Mouse (Mus musculus) stomach, embryonic 16.5 days (tissue): ENCODE measurements around the gene Aox3. TPM values are rescaled to one million over a fixed set of nuclear protein-coding genes. Genes with fewer than 3 reads are reported as not detected.

Experiments
- ATAC-seq: fragments of 200-750 bp; cut with Nextera tagmentation; 2 replicates; pipeline ENCODE4 v1.8.0; 2017; ENCODE audit warnings: moderate number of reproducible peaks, moderate TSS enrichment; ENCODE audit not compliant: insufficient read depth, low FRiP score
- H3K27ac ChIP-seq: fragments of 300-500 bp; sonication (generic); 2 replicates; pipeline ENCODE4 v1.5.1; 2014; ENCODE audit warnings: low read length
- H3K27me3 ChIP-seq: fragments of 300-500 bp; sonication (generic); 2 replicates; pipeline ENCODE4 v1.6.1; 2014; ENCODE audit warnings: low read length, control low read depth, mixed read lengths; ENCODE audit not compliant: control insufficient read depth, insufficient read depth
- H3K36me3 ChIP-seq: fragments of 300-500 bp; sonication (generic); 2 replicates; pipeline ENCODE4 v1.6.1; 2014; ENCODE audit warnings: low read length; ENCODE audit not compliant: control insufficient read depth, insufficient read depth
- H3K4me1 ChIP-seq: fragments of 300-500 bp; sonication (generic); 2 replicates; pipeline ENCODE4 v1.6.1; 2014; ENCODE audit warnings: low read length, control low read depth, mixed read lengths; ENCODE audit not compliant: control insufficient read depth, insufficient read depth
- H3K4me2 ChIP-seq: fragments of 300-500 bp; sonication (generic); 2 replicates; pipeline ENCODE4 v1.6.1; 2014; ENCODE audit warnings: low read depth, low read length, mixed read lengths
- H3K4me3 ChIP-seq: fragments of 300-500 bp; sonication (generic); replicated peaks from 2 replicates; pipeline ENCODE4 v1.5.1; 2014; ENCODE audit warnings: mild to moderate bottlenecking, low read length
- H3K9ac ChIP-seq: fragments of 300-500 bp; sonication (generic); 2 replicates; pipeline ENCODE4 v1.6.1; 2014; ENCODE audit warnings: low read length
- H3K9me3 ChIP-seq: fragments of 300-500 bp; sonication (generic); replicated peaks from 2 replicates; pipeline ENCODE4 v1.6.1; 2016; ENCODE audit warnings: low read length, control low read depth; ENCODE audit not compliant: control insufficient read depth
- WGBS: fragments of 180-500 bp; shearing (Covaris S2); extraction: QIAGEN DNeasy Blood & Tissue Kit; methylation state at CpG from one replicate; pipeline ENCODE4 v1.1.7; 2014; 5-methylcytosine and 5-hydroxymethylcytosine counted together
- polyA plus RNA-seq: library from polyadenylated mRNA; unstranded; fragments of >200 nt; fragmentation: Nextera tagmentation; extraction: Ambion mirVana; gene quantifications from 2 replicates; pipeline ENCODE4 v1.2.1, GENCODE M21; 2015

Gene Aox3
- polyA plus RNA-seq, 1 experiment from 2014 or later = 1.4 TPM

DNA sequence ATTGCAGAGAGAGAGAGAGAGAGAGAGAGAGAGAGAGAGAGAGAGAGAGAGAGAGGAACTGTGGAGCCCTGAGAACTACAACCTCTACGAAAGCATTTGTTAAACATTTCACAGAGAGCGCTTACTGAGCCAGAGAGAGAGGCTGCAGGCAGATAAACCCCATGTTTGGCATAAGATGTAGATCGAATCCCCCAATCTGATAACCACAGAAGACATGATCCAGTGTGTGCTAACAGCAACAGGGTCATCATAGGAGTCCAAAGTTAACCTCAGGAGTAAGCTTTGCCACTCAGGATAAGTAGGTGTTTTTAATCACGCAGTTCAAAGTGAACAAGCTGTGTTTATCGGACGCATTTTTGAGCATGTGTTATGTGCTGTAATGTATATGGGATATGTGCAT is 15.6 kb upstream of the Aox3 start:
- no peak for ATAC-seq
- H3K36me3 ChIP-seq = no peaks in the 10 kb centered on the region
- H3K9ac ChIP-seq = no peak overlapping the region
- no peak overlapping the region for H3K27ac ChIP-seq
- H3K4me3 ChIP-seq = no peak overlapping the region
- H3K9me3 ChIP-seq = no peaks in the 10 kb centered on the region
- no peak overlapping the region for H3K4me2 ChIP-seq
- H3K27me3 ChIP-seq = no peaks in the 10 kb centered on the region
- WGBS = 75% methylated on average over 6 of the region's 6 CpGs
- no peaks in the 10 kb centered on the region for H3K4me1 ChIP-seq

DNA sequence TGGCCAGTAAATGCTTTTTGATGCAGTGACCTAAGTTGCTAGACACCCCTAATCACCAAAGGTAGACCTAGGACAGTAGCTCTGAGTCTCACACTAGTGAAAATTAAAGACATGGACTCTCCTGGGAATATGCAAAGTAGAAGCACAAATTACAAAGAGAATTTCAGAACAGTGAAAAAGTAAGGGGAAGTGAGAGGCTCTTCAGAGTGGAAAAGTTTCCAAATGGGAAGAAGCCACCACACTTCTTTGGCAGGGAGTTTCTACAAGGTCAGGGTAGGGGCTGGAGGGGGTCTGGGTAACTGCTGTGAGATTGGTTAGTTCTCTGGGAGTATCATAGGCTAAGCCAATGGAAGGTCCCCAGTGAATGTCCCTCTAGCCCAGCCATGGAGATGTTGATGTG is 13.8 kb upstream of the Aox3 start:
- H3K4me2 ChIP-seq = no peak overlapping the region
- no peak overlapping the region for H3K27ac ChIP-seq
- ATAC-seq = no peak
- no peak overlapping the region for H3K9ac ChIP-seq
- H3K9me3 ChIP-seq = no peaks in the 10 kb centered on the region
- H3K4me3 ChIP-seq = no peak overlapping the region
- no peaks in the 10 kb centered on the region for H3K36me3 ChIP-seq
- H3K27me3 ChIP-seq = no peaks in the 10 kb centered on the region
- no peaks in the 10 kb centered on the region for H3K4me1 ChIP-seq

DNA sequence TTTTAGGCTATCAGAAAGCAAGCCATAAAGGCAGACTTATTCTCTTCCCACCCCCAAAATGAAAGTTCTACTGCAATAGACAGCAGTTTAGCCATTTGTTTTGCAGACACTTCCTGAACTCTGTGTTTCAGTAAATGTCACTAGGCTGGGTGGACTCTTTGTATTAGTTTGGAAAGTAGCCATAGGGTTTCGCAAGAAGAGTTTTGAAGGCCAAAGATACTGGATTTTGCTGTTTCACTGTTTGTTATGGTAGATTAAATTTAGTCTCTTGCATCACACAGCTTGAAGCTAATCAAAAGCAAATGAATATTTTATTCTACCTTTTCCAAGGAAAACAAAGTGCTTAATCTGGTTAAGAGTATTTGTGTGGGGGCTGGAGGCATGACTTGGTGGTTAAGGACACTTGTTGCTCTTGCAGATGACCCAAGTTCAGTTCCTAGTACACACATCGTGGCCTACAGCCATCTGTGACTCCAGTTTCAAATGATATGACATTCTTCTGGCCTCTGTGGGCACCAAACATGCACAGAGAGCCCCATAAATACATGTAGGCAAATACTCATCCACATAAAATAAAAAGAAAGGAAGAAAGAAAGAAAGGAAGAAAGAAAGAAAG is 11.3 kb upstream of the Aox3 start:
- no peaks in the 10 kb centered on the region for H3K9me3 ChIP-seq
- H3K27ac ChIP-seq = no peak overlapping the region
- no peaks in the 10 kb centered on the region for H3K27me3 ChIP-seq
- no peak overlapping the region for H3K4me3 ChIP-seq
- 67% methylated on average over 2 of the region's 2 CpGs for WGBS
- H3K4me1 ChIP-seq = no peaks in the 10 kb centered on the region
- H3K36me3 ChIP-seq = no peaks in the 10 kb centered on the region
- no peak for ATAC-seq
- H3K9ac ChIP-seq = no peak overlapping the region
- no peak overlapping the region for H3K4me2 ChIP-seq

DNA sequence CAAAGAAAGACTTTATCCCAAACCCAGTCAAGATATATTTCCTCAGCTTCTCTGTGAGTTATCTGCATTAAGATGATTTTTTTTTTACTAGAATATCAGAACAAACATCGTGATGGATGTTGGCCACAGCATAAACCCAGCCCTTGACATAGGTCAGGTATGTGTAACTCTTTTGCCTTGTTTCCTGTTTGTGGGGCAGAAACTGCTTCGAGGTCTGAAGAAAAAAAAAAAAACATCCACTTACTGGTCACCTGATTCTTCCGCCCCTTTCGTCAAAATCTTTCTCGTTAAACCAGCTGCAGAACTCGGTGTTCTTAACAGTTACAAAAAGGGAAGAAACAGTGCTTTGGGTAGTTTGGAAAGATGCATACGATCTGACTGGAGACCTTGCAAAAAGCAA is 10.4 kb upstream of the Aox3 start:
- Histone ChIP-seq H3K4me2 (no peak overlapping the region), H3K36me3 (no peaks in the 10 kb centered on the region), H3K27me3 (no peaks in the 10 kb centered on the region), H3K27ac (no peak overlapping the region), H3K9ac (no peak overlapping the region), H3K9me3 (no peaks in the 10 kb centered on the region), H3K4me3 (no peak overlapping the region), H3K4me1 (no peaks in the 10 kb centered on the region)
- ATAC-seq = no peak
- 64% methylated on average over 7 of the region's 7 CpGs for WGBS

DNA sequence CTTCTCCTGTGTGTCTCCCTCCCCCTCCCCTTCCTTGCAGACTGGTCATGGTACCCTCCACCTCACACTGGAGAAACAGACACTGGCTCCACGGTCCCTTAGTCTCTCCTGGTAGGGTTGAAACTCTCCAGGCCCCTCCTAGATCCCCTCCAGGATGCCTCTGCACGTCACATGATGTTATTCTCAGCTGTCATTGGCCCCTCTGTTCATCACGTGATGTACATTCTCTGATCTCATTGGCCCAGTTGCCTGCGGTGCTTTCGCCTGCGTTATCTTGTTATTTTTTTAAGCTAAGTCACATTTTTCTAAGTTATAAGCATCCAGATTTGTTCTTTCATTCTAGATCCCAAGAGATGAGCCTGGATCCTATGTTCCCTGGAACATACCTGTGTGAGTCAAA is 7.2 kb upstream of the Aox3 start:
- H3K9me3 ChIP-seq = no peaks in the 10 kb centered on the region
- no peak overlapping the region for H3K4me3 ChIP-seq
- H3K9ac ChIP-seq = no peak overlapping the region
- no peaks in the 10 kb centered on the region for H3K36me3 ChIP-seq
- no peaks in the 10 kb centered on the region for H3K27me3 ChIP-seq
- no peak overlapping the region for H3K4me2 ChIP-seq
- 78% methylated on average over 6 of the region's 6 CpGs for WGBS
- ATAC-seq = no peak
- no peak overlapping the region for H3K27ac ChIP-seq
- no peaks in the 10 kb centered on the region for H3K4me1 ChIP-seq

DNA sequence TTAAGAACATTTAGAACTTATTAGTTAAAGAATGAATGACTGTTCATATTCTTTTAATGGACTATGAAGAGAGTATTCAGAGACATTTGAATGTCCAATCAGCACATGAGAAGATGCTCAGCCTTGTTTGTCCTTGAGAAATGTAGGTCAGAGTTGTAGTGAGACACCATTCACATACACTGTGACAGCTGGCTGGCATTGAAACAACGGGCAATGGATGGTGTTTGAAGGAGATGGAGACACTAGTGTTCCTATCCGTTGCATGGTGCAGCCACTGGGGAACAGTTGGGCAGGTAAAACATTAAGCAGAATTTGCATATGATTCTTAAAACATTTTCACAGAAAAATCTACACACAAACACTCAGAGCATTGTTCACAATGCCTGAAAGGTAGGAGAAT is 5.9 kb upstream of the Aox3 start:
- ATAC-seq = no peak
- Histone ChIP-seq H3K27ac (no peak overlapping the region), H3K27me3 (no peaks in the 10 kb centered on the region), H3K4me2 (no peak overlapping the region), H3K4me3 (no peak overlapping the region), H3K36me3 (no peaks in the 10 kb centered on the region), H3K4me1 (no peaks in the 10 kb centered on the region), H3K9me3 (no peaks in the 10 kb centered on the region), H3K9ac (no peak overlapping the region)
- 75% methylated on average over 2 of the region's 2 CpGs for WGBS

DNA sequence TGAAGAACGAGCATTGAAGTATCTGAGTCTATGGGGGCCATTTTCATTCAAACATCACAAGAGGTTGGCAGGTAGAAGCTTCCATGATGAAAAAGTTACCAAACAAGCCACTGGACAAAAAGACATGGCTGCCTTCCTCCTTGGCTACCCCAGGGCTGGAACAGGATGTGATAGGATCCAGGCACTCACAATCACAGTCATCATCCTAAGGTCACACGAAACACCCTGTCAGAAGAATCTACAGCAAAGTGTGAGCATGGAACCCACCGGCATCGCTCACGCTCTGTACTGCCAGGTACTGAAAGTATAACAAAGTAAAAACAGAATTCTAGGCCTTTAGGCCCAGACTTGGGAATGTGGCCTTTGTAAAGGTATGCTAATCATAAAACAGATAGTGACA is 2.7 kb upstream of the Aox3 start:
- Histone ChIP-seq H3K9me3 (no peaks in the 10 kb centered on the region), H3K27ac (no peak overlapping the region), H3K9ac (no peak overlapping the region), H3K4me3 (no peak overlapping the region), H3K4me1 (no peaks in the 10 kb centered on the region), H3K27me3 (no peaks in the 10 kb centered on the region), H3K4me2 (no peak overlapping the region), H3K36me3 (no peaks in the 10 kb centered on the region)
- WGBS = 91% methylated on average over 5 of the region's 5 CpGs
- ATAC-seq = no peak

DNA sequence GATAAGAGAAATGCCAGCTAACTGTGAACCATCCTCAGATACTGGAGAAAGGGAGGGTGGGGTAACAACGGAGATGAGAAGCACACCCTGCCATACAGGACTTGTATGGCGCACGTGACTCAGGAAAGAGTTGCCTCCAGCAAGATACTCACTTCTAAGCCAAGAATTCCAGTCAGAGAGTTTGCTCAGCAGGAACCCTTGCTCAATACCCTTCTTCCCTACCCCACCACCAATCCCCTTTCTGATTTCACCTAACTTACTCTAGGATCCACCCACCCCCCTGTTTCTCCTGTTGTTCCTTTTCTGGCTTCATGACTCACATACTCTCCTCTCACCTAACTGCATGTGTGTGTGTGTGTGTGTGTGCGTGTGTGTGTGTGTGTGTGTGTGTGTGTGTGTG is 1.6 kb upstream of the Aox3 start:
- H3K27ac ChIP-seq = no peak overlapping the region
- H3K9me3 ChIP-seq = no peaks in the 10 kb centered on the region
- no peaks in the 10 kb centered on the region for H3K27me3 ChIP-seq
- no peak overlapping the region for H3K9ac ChIP-seq
- H3K4me3 ChIP-seq = no peak overlapping the region
- H3K4me2 ChIP-seq = no peak overlapping the region
- WGBS = 77% methylated on average over 4 of the region's 4 CpGs
- no peaks in the 10 kb centered on the region for H3K36me3 ChIP-seq
- no peaks in the 10 kb centered on the region for H3K4me1 ChIP-seq
- no peak for ATAC-seq

DNA sequence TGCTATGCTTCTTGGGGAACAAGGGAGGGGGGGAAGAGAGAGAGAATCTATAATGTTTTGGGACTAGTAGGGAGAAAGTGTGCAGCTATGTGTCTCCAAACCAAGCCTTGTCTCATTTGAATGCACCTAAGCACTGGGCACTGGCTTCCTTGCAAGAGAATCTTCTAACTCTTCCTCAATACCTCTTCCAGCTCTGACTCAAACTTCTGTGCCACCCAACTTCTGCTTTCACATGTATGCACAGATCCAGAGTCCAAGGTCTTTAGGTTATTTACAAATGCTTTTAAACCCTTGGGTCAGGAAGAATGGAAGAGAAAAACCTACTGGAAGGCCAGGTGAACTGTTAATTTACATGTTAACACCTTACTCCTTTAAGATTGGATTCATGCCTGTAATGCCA is 511 bp downstream of the Aox3 start:
- Histone ChIP-seq H3K4me2 (no peak overlapping the region), H3K4me3 (no peak overlapping the region), H3K9me3 (no peaks in the 10 kb centered on the region), H3K27me3 (no peaks in the 10 kb centered on the region), H3K9ac (no peak overlapping the region), H3K27ac (no peak overlapping the region), H3K36me3 (no peaks in the 10 kb centered on the region), H3K4me1 (no peaks in the 10 kb centered on the region)
- ATAC-seq = no peak

DNA sequence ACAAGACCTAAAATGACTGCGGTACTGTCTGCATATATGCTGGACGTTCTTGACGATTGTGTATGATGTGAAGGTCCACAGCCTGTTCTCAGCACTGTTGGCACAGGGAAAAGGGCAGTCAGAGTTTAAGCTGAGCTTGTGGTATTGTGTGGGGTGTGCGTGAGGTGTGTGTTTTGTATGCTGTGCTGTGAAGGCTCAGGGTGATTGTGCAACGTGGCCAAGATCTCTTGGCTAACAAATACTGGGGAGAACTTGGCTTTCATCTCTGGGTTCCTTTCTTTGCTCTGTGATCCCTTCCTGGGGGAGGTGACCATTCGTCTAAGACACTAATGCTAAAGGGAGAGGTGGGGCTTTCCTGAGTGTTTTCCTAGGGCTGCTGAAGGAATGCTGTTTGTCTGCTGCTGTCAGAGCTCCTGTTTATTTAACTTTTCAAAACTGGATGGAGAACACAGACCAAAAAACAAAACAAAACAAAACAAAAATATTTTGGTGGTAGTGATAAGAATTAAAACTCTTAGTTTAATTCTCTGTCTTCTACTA is 1.2 kb downstream of the Aox3 start:
- H3K4me1 ChIP-seq = no peaks in the 10 kb centered on the region
- H3K27ac ChIP-seq = no peak overlapping the region
- H3K4me2 ChIP-seq = no peak overlapping the region
- H3K9ac ChIP-seq = no peak overlapping the region
- no peak overlapping the region for H3K4me3 ChIP-seq
- no peak for ATAC-seq
- no peaks in the 10 kb centered on the region for H3K9me3 ChIP-seq
- H3K36me3 ChIP-seq = no peaks in the 10 kb centered on the region
- 51% methylated on average over 6 of the region's 6 CpGs for WGBS
- no peaks in the 10 kb centered on the region for H3K27me3 ChIP-seq
